Mouse (Mus musculus) common myeloid progenitor, adult 5-6 weeks (primary cell): ENCODE results near the gene Kera. TPM values are rescaled to one million over a fixed set of nuclear protein-coding genes. Genes with fewer than 3 reads are reported as not detected.

Experiments used
- total RNA-seq: library from RNA; stranded (forward); fragments of 200-1000, 187-1606 nt; gene quantifications from 2 replicates; pipeline ENCODE4 v1.2.3, GENCODE M21; 2017

Gene Kera
- total RNA-seq, 1 experiment from 2014 or later, result not detected

Other genes starting within 250 kb of the Kera start
- gene Dcn, start 127.3 kb upstream of the Kera start, total RNA-seq, result not detected in 2 replicates
- not detected in 2 replicates for gene Lum, start 41.8 kb upstream of the Kera start, total RNA-seq
- gene Epyc, start 37.2 kb downstream of the Kera start, total RNA-seq, result not detected in 2 replicates
- not detected in 2 replicates for gene Ccer1, start 86.2 kb downstream of the Kera start, total RNA-seq
- not detected in 2 replicates for gene C030005K15Rik, start 119.9 kb downstream of the Kera start, total RNA-seq